Mouse (Mus musculus) thymus, postnatal 36 days (tissue): ENCODE measurements around the gene Zcwpw1.

ENCODE experiments used
- DNase-seq, 2 experiments: peaks; one replicate each; pipeline ENCODE4 v3.0.0; 2022; ENCODE audit warnings: mixed read lengths in 2 of 2

The Zcwpw1 gene

DNA sequence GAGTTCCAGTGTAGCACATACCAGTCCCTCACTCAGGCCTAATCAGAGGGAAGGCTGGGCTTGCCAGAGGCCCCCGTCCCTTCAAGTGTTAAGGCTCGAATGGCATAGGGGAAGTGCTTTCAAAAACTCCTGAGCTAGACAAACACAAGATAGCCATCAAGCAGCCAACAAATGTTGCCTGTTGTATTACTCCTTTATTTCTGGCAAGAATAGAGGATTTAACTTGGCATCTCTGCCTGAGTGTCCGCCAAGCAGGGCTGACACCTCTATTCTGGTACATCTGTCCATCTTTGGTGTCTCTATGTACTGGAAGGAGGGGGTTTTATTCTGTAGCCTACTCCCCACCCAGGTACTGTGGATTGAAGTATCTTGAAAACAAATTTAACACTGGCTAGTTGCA is 31.5 kb upstream of the Zcwpw1 start:
- no peak for DNase-seq

DNA sequence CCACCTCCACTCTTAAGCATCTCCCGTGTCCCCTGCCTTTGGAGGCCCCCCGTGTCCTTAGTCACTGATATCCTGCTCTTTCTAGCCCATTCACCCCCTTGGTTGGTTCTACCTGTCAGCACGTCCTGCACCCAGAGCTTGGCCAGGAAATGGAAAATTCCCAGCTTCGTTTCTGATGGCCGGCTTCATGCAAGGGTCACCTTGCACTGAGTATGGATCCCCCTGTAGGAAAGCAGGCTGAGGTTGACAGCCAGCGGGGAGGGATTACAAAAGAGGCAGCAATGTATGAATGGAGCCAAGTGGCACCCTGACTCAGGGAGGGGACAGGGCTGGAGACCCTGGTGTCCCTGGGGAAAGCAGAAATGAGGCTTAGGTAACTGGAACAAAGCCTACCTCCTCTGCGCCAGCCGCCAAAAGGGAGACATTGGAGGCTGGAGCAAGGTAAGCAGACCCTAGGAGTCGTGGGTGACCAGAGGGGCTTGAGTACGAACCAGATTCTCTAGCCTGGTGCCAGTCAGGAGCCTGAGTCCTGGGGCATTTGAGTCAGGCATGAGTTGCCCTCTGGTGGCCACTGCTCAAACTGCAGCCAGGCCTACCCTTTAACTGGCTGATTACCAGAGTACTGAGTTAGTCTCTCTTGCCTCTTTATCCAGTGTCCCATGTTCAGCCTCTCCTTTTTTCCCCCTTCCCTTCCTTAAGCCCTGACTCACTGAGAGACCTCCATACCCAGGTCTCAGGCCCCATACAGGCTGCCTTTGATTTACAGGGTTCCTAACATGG is 30.5 kb upstream of the Zcwpw1 start:
- DNase-seq: peak; percentile 81 to 85

DNA sequence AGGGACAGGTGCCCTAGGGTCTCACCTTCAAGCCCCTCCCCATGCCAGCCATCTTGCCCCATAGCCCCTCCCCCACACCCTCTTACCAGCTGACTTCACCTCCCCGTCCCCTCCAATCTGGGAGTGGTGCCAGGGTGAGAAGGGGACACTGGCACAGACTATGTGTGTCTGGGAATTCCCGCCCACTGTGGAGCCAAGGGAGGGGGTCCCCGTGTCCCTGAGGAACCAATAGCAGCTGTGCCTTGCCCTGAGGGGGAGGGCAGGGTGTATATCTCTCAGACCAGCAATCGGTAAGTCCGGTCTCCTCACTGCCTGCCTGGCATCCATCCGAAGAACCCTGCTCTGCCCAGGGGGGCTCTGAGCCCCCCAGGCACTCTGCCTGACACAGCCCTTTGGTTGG is 29.7 kb upstream of the Zcwpw1 start:
- DNase-seq: peak in 1 of 2 experiments; percentile 48

DNA sequence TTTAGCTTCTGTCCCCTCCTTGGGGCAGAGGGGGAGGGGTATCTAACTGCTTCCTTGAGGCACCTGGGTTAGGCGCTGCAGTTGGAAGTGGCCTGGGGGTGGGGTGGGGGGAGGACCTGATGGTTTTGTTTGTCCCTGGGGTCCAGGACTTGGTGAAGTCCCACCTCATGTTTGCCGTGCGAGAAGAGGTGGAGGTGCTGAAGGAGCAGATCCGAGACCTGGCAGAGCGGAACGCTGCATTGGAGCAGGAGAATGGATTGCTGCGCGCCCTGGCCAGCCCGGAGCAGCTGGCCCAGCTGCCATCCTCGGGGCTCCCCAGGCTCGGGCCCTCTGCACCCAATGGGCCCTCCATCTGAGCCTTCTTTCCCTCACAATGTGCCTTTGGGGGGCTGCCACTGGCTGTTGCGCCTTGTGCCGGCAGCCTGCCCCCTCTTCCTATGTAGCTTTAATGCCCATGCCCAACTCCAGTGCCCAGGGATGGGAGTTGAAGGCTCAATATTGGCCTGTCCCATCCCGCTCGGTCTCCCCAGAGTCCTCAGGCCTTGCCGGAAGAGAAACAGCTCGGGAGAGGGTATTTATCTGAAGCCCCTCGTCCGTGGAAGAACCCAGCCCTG is 28.6 kb upstream of the Zcwpw1 start:
- no peak for DNase-seq

DNA sequence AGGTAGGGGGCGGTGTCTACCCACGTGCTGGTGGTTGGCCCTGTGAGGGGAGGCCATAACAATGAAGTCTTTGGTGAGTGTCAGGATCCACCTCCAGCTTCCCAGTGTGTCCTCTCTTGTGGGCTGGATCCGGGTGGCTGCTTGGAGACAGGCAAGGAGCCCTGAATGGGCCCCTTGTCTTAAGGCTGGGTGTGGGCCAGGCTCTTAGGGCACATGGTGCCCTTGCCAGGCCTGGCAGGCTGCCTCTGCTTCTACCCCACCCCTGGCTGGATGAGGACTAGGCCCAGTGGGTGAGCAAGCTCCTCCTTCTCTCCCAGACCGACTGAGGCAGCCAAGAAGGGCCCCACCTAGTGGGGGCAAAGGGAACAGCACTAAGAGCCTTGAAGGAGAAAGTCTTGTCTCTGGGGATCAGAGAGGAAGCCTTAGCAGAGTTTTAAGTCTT is 27.6 kb upstream of the Zcwpw1 start:
- peak; percentile 80 to 82 for DNase-seq

DNA sequence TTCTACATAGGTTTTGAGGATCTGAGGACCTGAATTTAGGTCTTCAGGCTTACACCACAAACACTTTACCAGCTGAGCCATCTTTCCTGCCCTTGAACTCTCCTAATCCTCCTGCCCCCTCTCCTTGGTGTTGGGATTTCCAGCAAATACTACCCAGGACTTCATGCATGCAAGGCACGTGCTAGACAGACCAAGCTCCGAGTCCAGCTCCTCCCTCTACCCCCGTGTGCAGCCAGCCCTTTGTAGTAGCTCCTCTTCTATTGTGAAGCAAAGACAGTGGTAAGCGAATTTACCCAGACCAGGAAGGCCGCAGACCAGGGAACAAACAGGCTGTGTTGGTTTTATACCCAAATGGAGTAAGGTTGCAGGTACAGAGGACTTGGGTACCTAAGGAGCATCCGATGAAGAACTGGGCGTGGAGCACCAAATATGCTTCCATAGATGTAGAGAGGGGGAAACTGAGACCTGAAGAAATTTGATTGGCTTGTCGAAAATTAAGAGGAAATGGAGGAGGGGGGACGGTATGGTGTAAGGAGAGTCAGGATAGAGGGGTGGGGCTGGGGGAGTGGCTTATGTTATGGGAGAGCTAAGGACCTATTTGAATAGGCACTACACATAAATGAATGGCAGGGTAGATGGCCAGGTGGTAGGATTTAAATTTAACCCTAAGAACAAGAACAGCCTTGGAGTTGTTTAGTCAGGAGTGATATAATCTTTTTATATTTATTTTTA is 22.8 kb upstream of the Zcwpw1 start:
- no peak for DNase-seq

DNA sequence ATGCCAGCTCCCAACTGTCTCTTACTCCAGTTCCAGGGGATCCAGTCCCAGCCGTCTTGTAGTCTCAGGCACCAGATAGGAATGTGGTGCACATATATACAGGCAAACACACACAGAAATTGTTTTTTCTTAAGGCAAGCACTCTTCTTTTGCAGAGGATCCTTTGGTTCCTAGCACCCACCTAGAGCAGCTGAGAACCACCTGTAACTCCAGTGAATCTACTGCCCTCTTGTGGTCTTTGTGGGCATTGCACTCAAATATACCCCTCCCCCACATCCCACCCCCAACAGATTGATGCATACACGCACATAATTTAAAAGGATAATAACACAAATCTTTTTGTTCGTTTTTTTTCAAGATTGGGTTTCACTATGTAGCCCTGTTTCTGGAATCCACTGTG is 21.3 kb upstream of the Zcwpw1 start:
- no peak for DNase-seq

DNA sequence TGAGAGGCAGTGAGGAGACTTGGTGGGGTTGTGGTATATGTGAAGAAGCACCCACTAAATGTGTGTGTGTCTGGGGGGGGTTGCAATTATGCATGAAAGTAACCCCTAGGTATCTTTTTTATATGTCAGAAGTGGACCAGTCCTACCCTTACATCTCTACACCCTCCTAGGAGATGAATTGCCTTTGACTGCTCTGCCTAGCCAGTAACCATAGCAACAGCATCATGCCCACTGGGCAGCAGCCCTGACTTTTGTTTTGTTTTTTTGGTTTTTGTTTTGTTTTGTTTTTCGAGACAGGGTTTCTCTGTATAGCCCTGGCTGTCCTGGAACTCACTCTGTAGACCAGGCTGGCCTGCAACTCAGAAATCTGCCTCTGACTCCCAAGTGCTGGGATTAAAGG is 19.1 kb upstream of the Zcwpw1 start:
- no peak for DNase-seq

DNA sequence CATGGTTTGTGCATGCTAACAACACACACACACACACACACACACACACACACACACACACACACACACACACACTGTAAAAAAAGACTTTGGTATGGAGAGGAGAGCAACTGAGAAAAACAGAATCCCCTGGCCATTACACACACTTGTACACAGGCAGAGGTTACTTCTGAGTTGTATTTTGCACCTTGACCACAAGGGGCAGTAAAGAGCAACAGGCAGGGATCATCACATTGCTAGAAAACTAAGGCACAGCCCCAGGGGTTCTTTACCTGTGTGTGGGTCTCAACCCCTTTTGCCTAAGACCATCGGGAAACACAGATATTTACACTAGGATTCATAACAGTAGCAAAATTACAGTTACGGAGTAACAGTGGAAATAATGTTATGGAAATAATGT is 16.9 kb upstream of the Zcwpw1 start:
- no peak for DNase-seq

DNA sequence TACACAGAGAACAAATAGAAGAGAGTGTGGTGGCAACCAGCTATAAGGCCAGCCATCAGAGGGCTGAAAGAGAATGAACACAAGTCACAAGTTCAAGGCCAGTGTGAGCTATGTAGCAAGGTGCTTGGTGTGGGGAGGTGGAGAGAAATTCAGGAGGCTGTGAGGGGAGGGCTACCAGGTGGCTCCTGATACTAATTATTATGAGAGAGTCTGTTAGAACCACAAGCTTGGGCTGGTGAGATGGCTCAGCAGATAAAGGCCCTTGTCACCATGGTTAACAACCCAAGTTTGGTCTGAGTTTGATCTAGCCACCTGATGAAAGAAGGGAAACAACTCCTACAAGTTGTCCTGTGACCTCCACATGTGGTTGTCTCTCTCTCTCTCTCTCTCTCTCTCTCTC is 14.8 kb upstream of the Zcwpw1 start:
- no peak for DNase-seq

DNA sequence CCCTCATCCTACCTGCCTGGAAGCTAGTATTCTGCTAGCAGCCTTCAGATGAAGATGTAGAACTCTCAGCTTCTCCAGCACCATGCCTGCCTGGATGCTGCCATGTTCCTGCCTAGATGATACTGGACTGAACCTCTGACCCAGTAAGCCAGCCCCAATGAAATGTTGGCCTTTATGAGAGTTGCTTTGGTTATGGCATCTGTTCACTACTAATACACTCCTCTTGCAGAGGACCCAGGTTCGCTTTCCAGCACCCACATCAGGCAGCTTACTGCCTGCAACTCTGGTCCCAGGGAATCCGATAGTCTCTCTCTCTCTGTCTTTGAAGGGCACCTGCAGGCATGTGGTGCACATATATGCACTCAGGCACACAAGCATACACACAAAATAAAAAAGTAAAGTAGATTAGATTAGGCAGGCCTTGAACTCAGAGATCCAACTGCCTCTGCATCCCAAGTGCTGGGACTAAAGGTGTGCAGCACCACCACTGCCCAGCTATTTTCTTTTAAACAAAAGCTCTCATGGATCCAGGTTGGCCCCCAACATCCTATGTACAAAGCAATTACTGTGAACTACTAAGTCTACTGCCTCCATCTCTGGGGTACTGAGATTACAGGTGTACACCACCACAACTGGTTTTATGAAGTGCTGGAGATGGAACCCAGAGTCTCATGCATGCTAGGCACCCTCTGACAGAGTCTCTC is 11.9 kb upstream of the Zcwpw1 start:
- DNase-seq: no peak

DNA sequence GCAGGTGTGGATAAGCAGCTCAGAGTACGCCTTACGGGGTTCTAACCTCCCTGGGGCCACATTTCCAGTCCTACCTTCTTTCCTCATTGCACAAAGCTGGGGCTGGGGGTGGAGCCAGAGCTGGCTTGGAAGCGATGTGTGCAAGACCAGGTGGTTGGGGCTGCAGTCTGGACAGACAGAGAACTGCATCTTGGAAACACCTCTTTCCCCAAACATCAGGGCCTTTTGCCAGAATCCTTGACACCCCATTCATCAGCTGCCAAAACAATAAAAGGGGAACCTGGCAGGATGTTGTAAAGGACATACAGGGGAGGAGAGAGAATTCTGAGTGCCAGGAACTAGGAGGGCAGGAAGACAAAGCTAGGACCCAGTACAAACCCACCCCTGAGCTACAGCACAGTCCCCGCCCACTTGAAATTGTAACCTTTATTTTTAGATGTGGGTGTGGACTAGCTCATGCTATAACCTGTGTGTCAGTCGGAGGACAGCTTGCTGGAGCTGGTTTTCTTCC is 11.1 kb upstream of the Zcwpw1 start:
- DNase-seq: peak; percentile 38 to 57

DNA sequence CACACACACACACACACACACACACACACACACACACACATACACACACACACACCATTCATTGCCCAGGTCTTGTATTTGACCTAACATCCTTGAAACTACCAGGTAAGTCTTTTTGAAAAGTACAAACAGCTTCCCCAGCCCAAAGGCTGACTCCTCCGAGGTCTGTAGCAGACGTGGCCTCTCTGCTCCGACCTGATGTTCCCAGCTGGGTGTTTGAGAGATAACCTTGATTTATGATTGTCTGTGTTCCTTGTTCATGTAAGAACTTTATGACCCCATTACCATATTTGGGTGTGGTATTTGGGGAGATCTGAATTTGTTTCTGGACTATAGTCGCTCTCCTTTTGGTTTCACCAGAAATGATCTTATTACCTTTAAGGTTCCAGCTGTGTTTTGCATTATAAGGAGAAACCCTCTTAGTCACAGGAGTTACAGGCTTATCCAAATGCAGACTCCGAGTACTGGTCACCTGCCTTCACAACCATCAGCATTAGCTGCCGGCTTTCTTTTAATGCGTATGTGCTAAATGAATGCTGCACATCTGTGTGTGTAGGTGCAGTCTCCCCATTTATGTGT is 10.2 kb upstream of the Zcwpw1 start:
- no peak for DNase-seq

DNA sequence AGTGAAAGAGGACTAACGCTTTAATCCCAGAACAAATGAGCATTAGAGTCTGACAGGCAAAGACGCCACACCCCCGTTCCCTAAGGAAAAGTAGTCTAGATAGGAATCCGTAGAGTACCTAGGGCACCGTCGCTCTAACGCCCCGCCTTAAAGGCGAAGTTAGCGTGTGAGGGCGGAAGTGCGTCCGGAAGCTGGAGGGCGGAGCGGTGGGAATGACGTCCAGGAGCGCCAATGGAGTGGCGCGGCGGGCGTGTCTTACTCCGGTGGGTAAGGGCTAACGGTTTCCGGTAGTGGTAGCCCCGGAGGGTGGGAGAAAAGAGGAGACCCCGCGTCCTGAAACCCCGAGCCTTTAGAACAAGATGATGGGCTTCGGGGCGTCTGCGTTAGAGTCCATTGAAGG is 9.0 kb upstream of the Zcwpw1 start, which contains the start of gene Ppp1r35:
TSS of gene Ppp1r35 (plus strand) at position 215 of the 400 bp plus-strand sequence.
- peak; percentile 96 for DNase-seq

DNA sequence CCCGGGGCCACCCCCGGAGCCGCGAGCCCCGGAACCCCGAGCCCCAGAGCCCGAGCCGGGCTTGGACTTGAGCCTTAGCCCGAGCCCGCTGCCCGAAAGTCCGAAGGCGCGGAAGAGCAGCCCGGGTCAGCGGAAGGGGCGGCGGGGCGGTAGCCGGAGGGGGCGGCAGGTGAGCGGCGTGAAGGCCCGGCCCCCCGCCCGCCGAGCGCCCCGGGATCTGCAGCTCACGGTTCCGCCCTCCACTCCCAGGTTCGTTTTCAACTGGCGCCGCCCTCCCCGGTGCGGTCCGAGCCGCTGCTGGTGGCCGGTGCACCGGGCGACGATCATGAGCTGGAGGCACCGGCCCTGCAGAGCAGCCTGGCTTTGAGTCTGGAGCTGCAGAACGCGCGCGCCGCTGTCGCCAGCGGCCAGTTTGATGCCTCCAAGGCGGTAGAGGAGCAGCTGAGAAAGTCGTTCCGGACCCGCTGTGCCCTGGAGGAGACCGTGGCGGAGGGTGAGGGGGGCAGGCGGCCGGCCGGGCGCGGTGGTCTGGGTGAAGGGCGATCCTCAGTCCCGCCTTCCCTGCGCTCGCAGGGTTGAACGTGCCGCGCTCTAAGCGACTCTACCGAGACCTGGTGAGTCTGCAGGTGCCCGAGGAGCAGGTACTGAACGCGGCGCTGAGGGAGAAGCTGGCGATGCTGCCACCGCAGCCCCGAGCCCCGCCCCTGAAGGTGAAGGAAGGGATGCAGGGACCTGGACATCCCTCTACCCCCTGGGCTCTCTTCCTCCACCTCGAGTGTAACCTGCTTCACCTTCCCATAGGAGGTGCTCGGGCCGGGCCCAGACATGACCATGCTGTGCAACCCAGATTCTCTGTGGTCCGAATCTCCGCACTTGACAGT is 8.3 kb upstream of the Zcwpw1 start:
- peak; percentile 46 to 63 for DNase-seq

DNA sequence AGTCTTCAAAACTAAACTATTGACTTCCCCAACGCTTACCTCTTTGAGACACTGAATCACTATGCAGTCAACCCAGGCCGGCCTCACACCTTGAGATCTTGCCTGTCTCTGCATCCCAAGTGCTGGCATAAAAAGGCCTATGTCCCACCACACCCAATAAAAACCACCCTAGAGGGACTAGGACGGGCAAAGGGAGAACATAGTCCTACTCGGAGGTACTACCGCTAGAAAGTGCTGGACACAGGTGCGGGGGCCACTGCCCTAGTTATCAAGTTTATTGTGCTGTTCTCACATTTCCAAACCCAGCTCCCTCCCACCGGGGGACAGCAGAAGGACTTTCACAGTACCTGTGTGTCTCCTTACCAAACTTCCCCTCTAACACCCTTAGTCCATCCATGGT is 5.9 kb upstream of the Zcwpw1 start:
- DNase-seq: no peak

DNA sequence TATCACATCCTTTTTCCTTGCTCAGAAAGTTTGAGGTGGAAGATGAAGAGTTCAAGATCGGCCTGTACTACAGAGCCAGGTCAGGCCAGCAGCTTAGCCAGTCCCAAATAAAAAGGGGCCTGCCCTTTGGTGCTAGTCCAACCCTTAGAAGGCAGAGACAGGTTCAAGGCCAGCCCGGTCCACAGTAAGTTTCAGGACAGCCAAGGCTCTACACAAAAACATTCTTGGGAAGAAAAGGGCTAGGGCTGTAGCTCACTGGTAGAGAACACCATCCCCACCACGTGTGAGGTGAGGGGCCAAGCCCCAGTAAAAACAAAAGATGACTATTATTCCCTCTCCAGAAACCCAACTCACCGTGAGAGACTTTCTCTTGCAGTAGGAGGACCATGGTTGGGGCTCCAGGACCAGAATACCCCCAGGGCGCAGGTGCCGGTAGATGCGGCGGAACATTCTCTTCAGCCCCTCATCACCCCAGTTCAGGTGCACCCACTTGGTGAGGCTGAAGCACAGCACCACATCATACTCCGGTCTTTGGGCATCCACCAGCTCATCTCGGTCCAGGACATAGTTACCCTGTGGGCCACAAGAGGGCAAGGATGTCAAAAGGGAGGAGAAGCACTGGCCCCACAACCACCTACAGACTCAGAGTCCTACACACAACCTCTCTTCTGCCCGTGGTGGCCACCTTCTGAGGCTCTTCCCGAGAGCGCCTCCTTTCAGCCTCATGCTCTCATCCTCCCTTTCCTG is 4.6 kb upstream of the Zcwpw1 start:
- no peak for DNase-seq

DNA sequence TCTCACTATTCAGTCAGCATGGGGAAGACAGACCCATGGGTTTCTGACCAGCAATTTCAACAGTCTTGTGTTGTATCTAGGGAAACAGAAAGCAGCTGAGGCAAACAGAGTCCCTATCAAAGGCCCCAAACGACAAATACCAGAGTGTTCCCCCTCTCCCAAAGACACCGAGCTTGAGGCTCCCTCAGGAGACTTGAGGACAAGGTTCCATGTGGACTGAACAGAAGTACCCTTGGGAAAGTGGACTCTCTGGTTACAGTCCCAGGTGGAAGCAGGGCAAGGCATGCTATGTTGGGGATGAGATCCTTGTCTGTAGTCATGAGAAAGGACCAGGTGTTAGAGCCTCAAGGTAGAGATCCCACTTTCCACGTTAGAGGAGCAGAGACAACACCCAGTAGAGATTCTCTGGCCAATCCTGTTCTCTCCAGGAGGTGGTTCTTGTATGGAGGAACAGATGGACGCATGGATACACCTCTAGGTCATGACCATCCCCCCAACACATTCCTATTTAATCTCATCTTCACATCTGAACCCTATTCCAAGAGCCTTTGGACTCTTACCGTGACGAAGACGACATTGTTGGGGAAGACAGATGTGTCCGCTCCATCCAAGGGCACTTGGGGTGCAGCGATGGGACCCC is 3.6 kb upstream of the Zcwpw1 start:
- DNase-seq: no peak

DNA sequence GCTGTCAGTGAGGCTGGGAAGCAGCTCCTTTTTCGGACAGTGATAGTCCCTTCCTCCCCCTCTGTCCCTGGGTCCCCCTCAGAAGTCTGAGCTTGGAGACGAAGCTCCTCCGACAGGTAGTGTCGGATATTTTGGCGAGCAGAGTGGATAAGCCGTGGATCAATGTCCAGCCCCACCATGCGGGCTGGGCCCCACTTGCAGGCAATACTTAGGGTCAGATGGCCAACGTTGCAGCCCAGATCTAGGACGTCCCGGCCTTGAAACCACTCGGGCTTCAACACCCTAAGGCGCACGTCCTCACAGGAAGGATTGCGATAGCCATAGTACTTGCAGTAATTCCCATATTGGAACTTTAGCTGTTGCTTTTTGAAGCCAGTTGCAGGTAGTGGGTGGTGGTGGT is 3.1 kb upstream of the Zcwpw1 start:
- peak in 1 of 2 experiments; percentile 40 for DNase-seq
